Mouse (Mus musculus): ENCODE measurements around the gene Cyct.

Gene Cyct
- long read RNA-seq, experiment 1: 0 reads
- long read RNA-seq, experiment 2: 0 reads

DNA sequence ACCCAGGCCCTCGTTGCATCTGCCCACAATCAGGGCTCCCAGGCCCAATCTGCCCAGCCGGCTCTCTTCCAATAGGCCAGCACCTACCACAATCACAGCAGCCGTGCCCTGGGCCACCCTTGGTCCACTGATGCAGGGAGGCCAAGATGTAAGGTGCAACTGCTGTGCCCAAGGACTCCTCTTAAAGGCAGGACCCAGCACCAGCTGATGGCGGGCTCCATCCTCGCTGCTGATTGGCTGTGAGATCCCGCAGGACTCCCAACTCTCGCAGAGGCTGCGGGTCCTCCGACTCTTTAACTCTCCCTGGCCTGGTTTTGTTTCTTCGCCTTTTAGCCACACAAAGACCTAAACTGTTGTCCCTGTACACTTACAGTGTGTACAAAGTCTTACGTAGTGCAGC, at the start of gene Cyct:
Cyct (minus strand) TSS at position 225 of the 400 bp plus-strand sequence.
- intact Hi-C loops (cut with DNase I): loop anchor here (10.0 kb wide), 1 partner anchor 105 kb away; no protein-coding TSS in a partner anchor

DNA sequence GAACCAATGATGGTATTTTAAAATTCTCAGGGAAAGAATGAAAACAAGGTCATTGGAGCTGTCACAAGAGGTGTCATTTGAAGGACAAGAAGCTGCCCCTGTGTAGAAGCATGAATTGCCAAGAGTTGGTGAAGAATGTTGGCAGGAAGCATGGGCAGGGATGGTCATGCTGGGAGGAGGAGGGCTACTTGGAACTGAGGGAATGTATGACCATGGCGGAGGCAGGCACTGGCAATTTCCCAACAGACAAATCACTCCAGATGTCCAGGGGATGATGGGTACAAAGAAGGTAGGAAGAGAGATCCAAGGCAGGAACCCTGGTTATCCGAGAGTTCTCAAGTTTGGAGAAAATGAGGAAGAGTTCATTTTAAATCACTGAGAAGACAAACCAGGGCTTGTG, 49.7 kb upstream of the Cyct start:
- intact Hi-C loops (cut with DNase I): loop anchor here (10.0 kb wide), 1 partner anchor 135 kb away; no protein-coding TSS in a partner anchor

DNA sequence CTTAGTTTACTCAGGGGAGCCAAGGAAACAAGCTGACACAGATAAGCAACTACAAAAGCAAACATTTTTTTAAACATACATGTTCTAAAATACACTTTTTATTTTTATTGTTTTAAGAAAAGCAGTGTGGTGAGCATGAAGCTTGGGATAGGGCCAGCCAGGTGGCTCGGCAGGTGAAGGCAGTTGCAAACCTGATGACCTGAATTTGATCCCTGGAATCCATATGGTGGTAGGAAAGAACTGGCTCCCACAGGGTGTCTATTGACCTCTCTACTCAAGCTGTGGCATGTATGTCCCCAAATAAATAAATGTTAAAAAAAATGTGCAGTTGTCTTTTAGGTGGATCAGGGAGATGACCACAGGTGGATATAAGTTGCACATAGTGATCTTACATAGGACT, 49.3 kb upstream of the Cyct start:
- intact Hi-C loops (cut with DNase I): loop anchor here (10.0 kb wide), 1 partner anchor 135 kb away; no protein-coding TSS in a partner anchor

DNA sequence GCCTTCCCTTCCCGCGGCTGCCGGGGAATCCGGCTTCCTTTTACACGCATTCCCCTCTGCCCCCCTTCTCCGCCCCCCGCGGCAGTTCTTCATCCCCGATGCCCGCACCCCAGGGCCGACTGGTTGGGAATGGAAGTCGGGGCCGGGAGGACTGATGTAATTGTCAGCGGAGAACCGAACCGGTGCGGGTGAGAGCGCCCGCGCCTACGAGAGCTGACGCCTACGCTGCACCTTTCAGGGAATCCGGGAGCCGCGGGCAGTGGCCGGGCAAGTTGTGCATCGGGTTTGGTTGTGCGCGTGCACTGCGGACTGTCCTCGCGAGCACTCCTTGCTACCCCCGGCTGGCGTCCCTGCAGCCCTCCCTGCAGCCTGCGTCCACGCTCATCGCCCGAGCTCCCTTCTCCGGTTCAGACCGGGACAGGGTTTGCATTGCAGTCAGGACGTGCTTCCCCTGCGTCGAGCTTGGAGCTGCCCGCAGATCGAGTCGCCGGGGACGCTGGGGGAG, 46.7 kb upstream of the Cyct start:
- intact Hi-C loops (cut with DNase I): loop anchor here (10.0 kb wide), 1 partner anchor 138 kb away; no protein-coding TSS in a partner anchor

DNA sequence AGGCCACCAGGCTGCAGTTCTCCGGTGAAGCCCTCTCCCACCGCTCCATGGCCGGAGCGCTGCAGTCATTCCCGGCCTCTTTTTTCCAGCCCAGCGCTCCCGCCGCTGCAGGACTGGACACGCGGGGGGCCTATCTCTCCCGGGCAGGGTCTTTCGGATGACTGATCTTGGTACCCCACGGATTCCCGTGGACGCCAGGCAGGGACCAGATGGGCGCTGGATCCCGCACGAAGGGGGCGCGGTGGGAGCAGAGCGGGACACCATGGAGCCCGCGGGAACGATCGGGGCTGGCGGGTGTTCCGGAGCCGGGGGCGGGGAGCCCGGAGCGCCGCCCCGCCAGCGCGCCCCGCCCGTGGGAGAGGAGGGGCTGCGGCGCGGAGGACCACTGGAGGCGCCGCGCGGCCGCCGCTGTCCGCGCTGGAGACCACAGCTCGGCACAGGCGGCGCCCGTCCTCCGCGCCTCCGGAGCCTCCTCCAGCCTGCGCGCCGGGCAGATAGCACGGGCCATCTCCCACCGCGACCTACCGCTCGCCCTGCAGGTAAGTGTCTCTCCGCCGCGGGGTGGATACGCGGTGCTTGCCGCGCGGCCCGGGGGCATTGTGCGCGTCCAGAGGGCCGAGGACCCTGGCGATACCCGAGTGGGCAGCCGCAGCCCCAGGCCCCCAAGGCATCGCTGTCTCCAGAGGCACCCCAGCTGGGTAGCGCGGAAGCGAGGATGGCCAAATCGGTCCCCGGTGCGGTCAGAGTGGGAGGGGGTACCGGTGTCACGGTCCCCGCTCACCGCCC, 46.1 kb upstream of the Cyct start, which contains the start of gene Osbpl6:
Osbpl6 (plus strand) TSS at position 358 of the 786 bp plus-strand sequence.
- intact Hi-C loops (cut with DNase I): loop anchor here (10.0 kb wide), 1 partner anchor 138 kb away; no protein-coding TSS in a partner anchor

- intact Hi-C loops (cut with DNase I): loop anchor here (10.0 kb wide), 1 partner anchor 139 kb away; no protein-coding TSS in a partner anchor
These were observed 45.4 kb upstream of the Cyct start for GRCm38 (mm10) chr2:76405596-76406150.

DNA sequence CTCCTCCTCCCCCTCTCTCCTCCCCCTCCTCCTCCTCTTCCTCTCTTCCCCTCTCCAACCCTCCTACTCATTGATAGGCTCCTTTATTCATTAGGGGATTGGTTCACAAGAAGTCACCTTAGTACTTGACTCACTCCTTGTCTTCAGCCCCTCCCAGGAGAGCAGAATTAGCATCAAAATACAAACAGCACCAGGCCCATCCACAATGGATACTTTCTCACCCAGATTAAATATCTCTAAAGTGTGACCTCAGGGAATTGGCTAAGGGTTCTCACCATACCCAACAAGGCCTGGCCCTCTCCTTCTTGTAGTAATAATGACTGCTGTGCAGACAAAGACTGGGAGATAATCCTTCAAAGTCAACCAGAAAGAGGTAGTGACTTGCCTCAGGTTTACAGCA, 39.9 kb upstream of the Cyct start:
- intact Hi-C loops (cut with DNase I): loop anchor here (10.0 kb wide), 1 partner anchor 145 kb away; no protein-coding TSS in a partner anchor

DNA sequence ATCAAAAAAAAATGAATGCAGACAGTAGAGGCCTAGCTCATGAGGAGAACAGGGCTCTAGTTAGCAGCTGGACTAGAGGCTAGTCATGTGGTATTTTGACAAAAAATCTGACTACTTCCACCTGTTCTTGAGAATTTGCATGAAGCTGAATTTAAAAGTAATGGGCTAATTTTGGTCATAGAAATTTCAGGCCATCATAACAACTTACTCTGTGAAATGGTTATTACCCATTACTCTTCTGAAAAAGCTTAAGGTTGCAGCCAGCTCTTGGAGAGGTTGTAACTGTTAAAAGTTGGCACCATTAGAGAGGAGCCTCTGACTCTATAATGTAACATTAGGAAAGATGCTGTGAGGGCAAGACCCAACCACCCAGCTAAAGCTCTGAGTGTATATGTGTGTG, 26.3 kb upstream of the Cyct start:
- intact Hi-C loops (cut with DNase I): no loop called here

GRCm38 (mm10) chr2:76378646-76379045, 18.4 kb upstream of the Cyct start:
- intact Hi-C loops (cut with DNase I): no loop called here

- intact Hi-C loops (cut with DNase I): no loop called here
These were observed 14.4 kb upstream of the Cyct start for GRCm38 (mm10) chr2:76374544-76375206.

DNA sequence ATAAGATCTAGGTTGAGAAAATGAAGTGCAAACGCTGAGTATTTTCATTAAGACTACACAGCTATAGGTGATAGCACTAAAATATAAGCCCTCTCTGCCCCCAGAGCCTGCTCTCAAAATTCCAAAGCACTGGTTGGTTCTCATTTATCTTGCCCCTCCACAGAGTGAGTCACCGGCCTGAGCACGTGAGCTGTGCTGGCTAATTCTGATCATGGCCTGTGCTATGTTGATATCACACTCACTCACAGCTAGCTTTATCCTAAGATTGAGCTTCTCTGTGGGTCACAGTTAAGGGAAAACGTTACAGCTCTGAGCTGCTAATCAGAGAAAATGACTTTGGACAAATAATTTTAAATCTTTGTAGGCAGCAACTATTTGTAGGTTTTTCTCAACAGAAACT, 12.0 kb upstream of the Cyct start:
- intact Hi-C loops (cut with DNase I): no loop called here

DNA sequence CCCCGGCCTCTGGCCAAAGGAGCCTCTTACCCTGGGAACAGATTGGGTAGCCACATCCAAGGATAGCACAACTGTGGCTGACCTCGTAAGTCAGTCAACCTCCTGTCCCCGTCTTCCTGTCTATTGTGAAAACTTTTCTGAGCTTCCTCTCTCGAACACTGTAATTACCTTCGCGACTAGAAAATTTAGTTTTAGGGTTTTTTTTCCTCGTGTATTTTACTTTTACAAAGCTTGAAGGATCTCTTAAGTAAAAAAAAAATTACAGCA, 10.3 kb upstream of the Cyct start:
- intact Hi-C loops (cut with DNase I): no loop called here

GRCm38 (mm10) chr2:76369821-76370655, 9.8 kb upstream of the Cyct start, which contains the start of gene Rbm45:
TSS of gene Rbm45 (plus strand) at chr2:76369984.
- intact Hi-C loops (cut with DNase I): loop anchor here (10.0 kb wide), 1 partner anchor 115 kb away; no protein-coding TSS in a partner anchor

DNA sequence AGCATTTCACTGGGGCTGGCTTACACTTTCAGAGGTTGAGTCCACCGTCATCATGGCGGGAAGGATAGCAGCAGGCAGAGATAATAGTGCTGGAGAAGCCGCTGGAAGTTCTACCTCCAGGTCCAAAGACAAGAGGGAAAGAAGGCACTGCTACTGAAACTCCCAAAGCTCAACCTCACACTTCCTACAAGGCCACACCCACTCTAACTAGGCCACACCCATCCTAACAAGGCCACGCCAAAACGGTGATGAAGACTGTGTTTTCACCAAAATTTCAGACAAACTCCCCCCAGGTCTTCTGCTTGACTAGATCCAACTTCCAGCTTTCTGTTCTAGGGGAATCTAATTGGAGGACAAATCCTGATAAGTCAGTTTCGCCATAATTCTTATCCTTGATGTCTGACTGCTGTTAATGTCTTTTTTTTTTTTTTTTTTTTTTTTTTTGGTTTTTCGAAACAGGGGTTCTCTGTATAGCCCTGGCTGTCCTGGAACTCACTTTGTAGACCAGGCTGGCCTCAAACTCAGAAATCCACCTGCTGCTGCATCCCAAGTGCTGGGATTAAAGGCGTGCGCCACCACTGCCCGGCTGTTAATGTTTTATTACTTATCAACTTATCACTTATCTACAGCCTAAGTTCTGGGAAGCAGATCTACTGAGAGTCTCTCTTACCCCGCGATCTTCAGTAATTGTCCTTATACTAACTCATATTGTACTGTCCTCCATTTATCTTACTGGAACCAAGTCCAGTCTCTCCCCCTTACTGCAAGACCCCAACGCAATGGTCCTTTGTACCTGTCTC, 8.8 kb upstream of the Cyct start:
- intact Hi-C loops (cut with DNase I): loop anchor here (10.0 kb wide), 1 partner anchor 114 kb away; no protein-coding TSS in a partner anchor

DNA sequence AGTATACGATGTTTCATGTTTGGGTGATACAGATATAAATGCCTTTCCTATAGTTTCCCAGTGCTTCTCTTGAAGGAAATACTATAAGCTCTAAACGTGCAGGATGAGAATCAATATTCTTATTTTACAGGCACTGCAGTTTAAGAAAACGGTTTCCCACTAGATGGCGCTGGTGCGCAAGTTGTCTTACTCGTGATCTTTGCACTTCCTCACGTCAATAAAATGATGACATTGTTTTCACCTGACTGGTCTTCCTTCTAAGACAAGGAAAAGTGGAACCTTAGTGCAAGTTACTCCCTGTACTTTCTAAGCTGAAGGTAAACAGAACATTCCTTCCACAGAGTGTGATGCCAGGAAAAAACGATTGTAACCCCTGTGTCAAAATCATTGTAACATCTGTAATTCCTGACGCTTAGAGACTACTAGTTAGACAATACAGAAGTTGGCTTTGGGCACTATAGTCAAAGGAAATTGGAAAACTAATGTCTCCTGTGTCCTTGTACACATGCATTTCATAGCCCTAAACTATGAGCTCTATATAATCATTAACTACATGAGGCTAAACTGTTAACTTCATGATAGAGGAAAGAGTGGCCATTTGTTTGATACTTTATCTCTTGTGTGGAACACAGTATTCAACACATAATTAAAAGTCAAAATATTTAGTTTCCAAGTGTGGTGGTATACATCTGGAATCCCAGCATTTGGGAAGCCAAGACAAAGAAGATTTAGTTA, 7.1 kb upstream of the Cyct start:
- intact Hi-C loops (cut with DNase I): loop anchor here (10.0 kb wide), 1 partner anchor 113 kb away; no protein-coding TSS in a partner anchor

DNA sequence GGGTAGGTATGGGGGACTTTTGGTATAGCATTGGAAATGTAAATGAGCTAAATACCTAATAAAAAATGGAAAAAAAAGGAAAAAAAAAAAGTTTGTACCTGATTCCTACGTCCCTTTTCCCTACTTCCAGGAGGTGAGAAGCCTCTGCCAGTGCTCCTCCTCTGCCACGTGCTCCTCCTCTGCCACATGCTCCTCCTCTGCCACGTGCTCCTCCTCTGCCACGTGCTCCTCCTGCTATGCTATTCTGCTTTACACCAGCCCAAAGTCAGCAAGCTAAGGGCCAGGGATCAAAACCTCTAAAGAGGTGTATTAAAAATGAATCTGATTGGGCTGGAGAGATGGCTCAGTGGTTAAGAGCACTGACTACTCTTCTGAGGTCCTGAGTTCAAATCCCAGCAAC, 5.6 kb upstream of the Cyct start:
- intact Hi-C loops (cut with DNase I): loop anchor here (1.0 to 10.0 kb wide), 2 partner anchors 111 to 254 kb away; no protein-coding TSS in a partner anchor

DNA sequence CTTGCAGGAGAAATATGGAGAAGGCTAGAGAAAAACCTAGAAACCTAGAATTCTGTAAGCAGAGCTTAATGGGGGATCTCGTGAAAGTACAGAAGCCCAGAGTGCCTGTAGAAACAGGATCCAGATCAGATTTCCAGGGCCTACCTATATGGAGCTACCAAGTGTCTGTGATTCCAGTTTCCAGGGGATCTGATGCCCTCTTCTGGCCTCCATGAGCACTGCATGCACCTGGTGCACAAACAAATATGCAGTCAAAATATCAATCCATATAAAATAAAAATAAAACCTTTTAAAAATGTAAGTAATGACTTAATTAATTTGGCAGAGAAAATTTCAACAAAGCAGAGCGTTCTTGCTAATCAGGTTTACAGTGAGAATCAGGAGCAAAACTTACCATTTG, 1.9 kb upstream of the Cyct start:
- intact Hi-C loops (cut with DNase I): loop anchor here (10.0 kb wide), 1 partner anchor 107 kb away; no protein-coding TSS in a partner anchor

GRCm38 (mm10) chr2:76347839-76348238, 12.4 kb downstream of the Cyct start:
- intact Hi-C loops (cut with DNase I): no loop called here

GRCm38 (mm10) chr2:76342146-76342545, 18.1 kb downstream of the Cyct start:
- intact Hi-C loops (cut with DNase I): no loop called here
